Mouse (Mus musculus): ENCODE results near the gene Chmp4b. TPM values are rescaled to one million over a fixed set of nuclear protein-coding genes. Genes with fewer than 3 reads are reported as not detected.

The Chmp4b gene
- total RNA-seq, 2 experiments from 2014 or later: 114 to 121 TPM

GRCm38 (mm10) chr2:154641176-154641575 is 10.3 kb upstream of the Chmp4b start:
- DNase-seq: no peak

GRCm38 (mm10) chr2:154642005-154642459 is 9.5 kb upstream of the Chmp4b start:
- DNase-seq: no peak

- no peak for DNase-seq
Measured at GRCm38 (mm10) chr2:154642712-154643385, 8.7 kb upstream of the Chmp4b start.

GRCm38 (mm10) chr2:154646634-154647033 is 4.9 kb upstream of the Chmp4b start:
- no peak for DNase-seq

- no peak for DNase-seq
Measured at GRCm38 (mm10) chr2:154648086-154648485, 3.4 kb upstream of the Chmp4b start.

GRCm38 (mm10) chr2:154650404-154650803 is 1.1 kb upstream of the Chmp4b start:
- no peak for DNase-seq

GRCm38 (mm10) chr2:154654976-154655375 is 3.5 kb downstream of the Chmp4b start:
- DNase-seq: no peak

GRCm38 (mm10) chr2:154655878-154656414 is 4.4 kb downstream of the Chmp4b start:
- DNase-seq: no peak

GRCm38 (mm10) chr2:154656710-154657485 is 5.4 kb downstream of the Chmp4b start:
- peak; percentile 99 for DNase-seq

GRCm38 (mm10) chr2:154657486-154658237 is 6.2 kb downstream of the Chmp4b start:
- peak; percentile 52 to 78 for DNase-seq

- no peak for DNase-seq
Measured at GRCm38 (mm10) chr2:154659070-154659469, 7.6 kb downstream of the Chmp4b start.

GRCm38 (mm10) chr2:154659531-154660074 is 8.1 kb downstream of the Chmp4b start:
- no peak for DNase-seq

- no peak for DNase-seq
Measured at GRCm38 (mm10) chr2:154668680-154669079, 17.2 kb downstream of the Chmp4b start.

- DNase-seq: no peak
Measured at GRCm38 (mm10) chr2:154670106-154670505, 18.6 kb downstream of the Chmp4b start.

- no peak for DNase-seq
Measured at GRCm38 (mm10) chr2:154670741-154671140, 19.2 kb downstream of the Chmp4b start.

- DNase-seq: no peak
Measured at GRCm38 (mm10) chr2:154674008-154674407, 22.5 kb downstream of the Chmp4b start.

GRCm38 (mm10) chr2:154676653-154677609 is 25.4 kb downstream of the Chmp4b start:
- DNase-seq: peak; percentile 81 to 83

GRCm38 (mm10) chr2:154677651-154678139 is 26.2 kb downstream of the Chmp4b start:
- DNase-seq: peak; percentile 66 to 69

- DNase-seq: no peak
Measured at GRCm38 (mm10) chr2:154678995-154679394, 27.5 kb downstream of the Chmp4b start.

- no peak for DNase-seq
Measured at GRCm38 (mm10) chr2:154680337-154680736, 28.8 kb downstream of the Chmp4b start.

- no peak for DNase-seq
Measured at GRCm38 (mm10) chr2:154680941-154681340, 29.4 kb downstream of the Chmp4b start.

Measured in heart, adult 18-20 months (tissue).